Mouse (Mus musculus) left cerebral cortex, postnatal 14 days (tissue): ENCODE measurements around the gene Tti1. TPM values are rescaled to one million over a fixed set of nuclear protein-coding genes. Genes with fewer than 3 reads are reported as not detected.

Experiments used
- total RNA-seq, 2 experiments: library from RNA; stranded (reverse); gene quantifications; 2 replicates each; pipeline ENCODE4 v1.2.3; 2021

The Tti1 gene
- total RNA-seq, 2 experiments from 2014 or later: 16.9 to 19.8 TPM

Other genes starting within 250 kb of the Tti1 start
- gene Vstm2l, start 113.8 kb downstream of the Tti1 start, total RNA-seq: 100 to 1,000 TPM; 259 to 272 TPM
- 10 to 100 TPM; 27.7 to 36.4 TPM for gene Rprd1b, start 64 bp upstream of the Tti1 start, total RNA-seq
- 1 to 10 TPM; 7.1 to 8.3 TPM for gene Tgm2, start 118.0 kb upstream of the Tti1 start, total RNA-seq
- gene D630003M21Rik, start 200.8 kb upstream of the Tti1 start, total RNA-seq: 1 to 10 TPM; 3.8 to 4.8 TPM
- not detected for gene Bpi, start 229.7 kb upstream of the Tti1 start, total RNA-seq